Mouse (Mus musculus): ENCODE data around the gene Nup210. TPM values are rescaled to one million over a fixed set of nuclear protein-coding genes. Genes with fewer than 3 reads are reported as not detected.

Gene Nup210
- polyA plus RNA-seq, 2 experiments: 12.6 to 18.9 TPM

GRCm38 (mm10) chr6:91156554-91157236 lies 40.1 kb upstream of the Nup210 start, which contains the start of gene Hdac11:
TSS of gene Hdac11 (plus strand) at chr6:91156665.
- H3K27me3 ChIP-seq (ENCODE audit: control insufficient read depth, insufficient read depth, low read length): no peaks in the 10 kb centered on the region
- peak within 1 kb of the TSS; percentile 64 for H3K4me3 ChIP-seq (replicated peaks; ENCODE audit: low read length)
- under 1% methylated on average over 37 of the region's 42 CpGs for WGBS
- H3K4me2 ChIP-seq (replicated peaks; ENCODE audit: low read depth, low read length, severe bottlenecking): peak within 1 kb of the TSS; percentile 72
- 0 out of 2 replicates have a peak, but pooled peaks have one; percentile 64 for TF ChIP-seq POLR2A (IDR thresholded peaks at IDR 0.05; ENCODE audit: borderline replicate concordance, extremely low read depth, insufficient read depth, insufficient read length)
- peak within 1 kb of the TSS; percentile 71 for H3K9ac ChIP-seq (ENCODE audit: low read depth, low read length, severe bottlenecking)
- DNase-seq (ENCODE audit: low spot score): peak; percentile 89
- H3K9me3 ChIP-seq (ENCODE audit: control insufficient read depth, low read length): no peaks in the 10 kb centered on the region
- H3K27ac ChIP-seq (replicated peaks; ENCODE audit: low read depth, low read length): peak within 1 kb of the TSS; percentile 82
- peak; percentile 95 for ATAC-seq (ENCODE audit: low FRiP score, low read depth)
- H3K4me1 ChIP-seq (ENCODE audit: control insufficient read depth, insufficient read depth, low read length): peaks cover 42% of the 10 kb centered on the region
- 0 out of 2 replicates have a peak, but pooled peaks cover 3% of the 10 kb centered on the region for H3K36me3 ChIP-seq (ENCODE audit: control insufficient read depth, insufficient read depth, low read length)

- no peak for DNase-seq (ENCODE audit: low spot score)
- 0 out of 2 replicates have a peak, but pooled peaks cover 3% of the 10 kb centered on the region for H3K36me3 ChIP-seq (ENCODE audit: control insufficient read depth, insufficient read depth, low read length)
- H3K4me3 ChIP-seq (replicated peaks; ENCODE audit: low read length): peak overlapping the region; percentile 64
- TF ChIP-seq POLR2A (IDR thresholded peaks at IDR 0.05; ENCODE audit: borderline replicate concordance, extremely low read depth, insufficient read depth, insufficient read length): no peak
- 26% methylated on average over 4 of the region's 4 CpGs for WGBS
- no peak overlapping the region for H3K9ac ChIP-seq (ENCODE audit: low read depth, low read length, severe bottlenecking)
- H3K9me3 ChIP-seq (ENCODE audit: control insufficient read depth, low read length): no peaks in the 10 kb centered on the region
- H3K27ac ChIP-seq (replicated peaks; ENCODE audit: low read depth, low read length): peak overlapping the region; percentile 82; the same call in 1 of the 2 replicates
- 0 out of 2 replicates have a peak, but pooled peaks have one; percentile 0 for ATAC-seq (ENCODE audit: low FRiP score, low read depth)
- H3K27me3 ChIP-seq (ENCODE audit: control insufficient read depth, insufficient read depth, low read length): no peaks in the 10 kb centered on the region
- H3K4me1 ChIP-seq (ENCODE audit: control insufficient read depth, insufficient read depth, low read length): peaks cover 42% of the 10 kb centered on the region
- H3K4me2 ChIP-seq (replicated peaks; ENCODE audit: low read depth, low read length, severe bottlenecking): peak overlapping the region; percentile 72
Measured at GRCm38 (mm10) chr6:91156062-91156461, 39.4 kb upstream of the Nup210 start.

- no peak overlapping the region for H3K27ac ChIP-seq (replicated peaks; ENCODE audit: low read depth, low read length)
- ATAC-seq (ENCODE audit: low FRiP score, low read depth): no peak
- H3K27me3 ChIP-seq (ENCODE audit: control insufficient read depth, insufficient read depth, low read length): no peaks in the 10 kb centered on the region
- no peak overlapping the region for H3K9ac ChIP-seq (ENCODE audit: low read depth, low read length, severe bottlenecking)
- TF ChIP-seq POLR2A (IDR thresholded peaks at IDR 0.05; ENCODE audit: borderline replicate concordance, extremely low read depth, insufficient read depth, insufficient read length): no peak
- peaks cover 35% of the 10 kb centered on the region for H3K4me1 ChIP-seq (ENCODE audit: control insufficient read depth, insufficient read depth, low read length)
- H3K4me3 ChIP-seq (replicated peaks; ENCODE audit: low read length): no peak overlapping the region
- H3K36me3 ChIP-seq (ENCODE audit: control insufficient read depth, insufficient read depth, low read length): 0 out of 2 replicates have a peak, but pooled peaks cover 3% of the 10 kb centered on the region
- H3K9me3 ChIP-seq (ENCODE audit: control insufficient read depth, low read length): no peaks in the 10 kb centered on the region
- H3K4me2 ChIP-seq (replicated peaks; ENCODE audit: low read depth, low read length, severe bottlenecking): no peak overlapping the region
- no peak for DNase-seq (ENCODE audit: low spot score)
- 72% methylated on average over 3 of the region's 3 CpGs for WGBS
Measured at GRCm38 (mm10) chr6:91155286-91155685, 38.7 kb upstream of the Nup210 start.

GRCm38 (mm10) chr6:91154685-91155084 lies 38.1 kb upstream of the Nup210 start:
- WGBS: 47% methylated on average over 4 of the region's 4 CpGs
- peaks cover 31% of the 10 kb centered on the region for H3K4me1 ChIP-seq (ENCODE audit: control insufficient read depth, insufficient read depth, low read length)
- DNase-seq (ENCODE audit: low spot score): no peak

GRCm38 (mm10) chr6:91153549-91154064 lies 37.0 kb upstream of the Nup210 start:
- peaks cover 21% of the 10 kb centered on the region for H3K4me1 ChIP-seq (ENCODE audit: control insufficient read depth, insufficient read depth, low read length)
- peak overlapping the region; percentile 38 for H3K4me2 ChIP-seq (replicated peaks; ENCODE audit: low read depth, low read length, severe bottlenecking)
- WGBS: 2% methylated on average over 10 of the region's 10 CpGs
- H3K27ac ChIP-seq (replicated peaks; ENCODE audit: low read depth, low read length): no peak overlapping the region; the same call in 1 of the 2 replicates
- H3K9me3 ChIP-seq (ENCODE audit: control insufficient read depth, low read length): no peaks in the 10 kb centered on the region
- peak; percentile 66 for ATAC-seq (ENCODE audit: low FRiP score, low read depth)
- H3K27me3 ChIP-seq (ENCODE audit: control insufficient read depth, insufficient read depth, low read length): no peaks in the 10 kb centered on the region
- 0 out of 2 replicates have a peak overlapping the region, but pooled peaks have one; percentile 16 for H3K4me3 ChIP-seq (replicated peaks; ENCODE audit: low read length)
- H3K9ac ChIP-seq (ENCODE audit: low read depth, low read length, severe bottlenecking): no peak overlapping the region
- TF ChIP-seq POLR2A (IDR thresholded peaks at IDR 0.05; ENCODE audit: borderline replicate concordance, extremely low read depth, insufficient read depth, insufficient read length): no peak
- no peaks in the 10 kb centered on the region for H3K36me3 ChIP-seq (ENCODE audit: control insufficient read depth, insufficient read depth, low read length)
- DNase-seq (ENCODE audit: low spot score): peak; percentile 57

More at GRCm38 (mm10) chr6:91154685-91155084, 38.1 kb upstream of the Nup210 start:
- Histone ChIP-seq H3K4me3 (replicated peaks; ENCODE audit: low read length) (no peak overlapping the region), H3K9ac (ENCODE audit: low read depth, low read length, severe bottlenecking) (no peak overlapping the region), H3K36me3 (ENCODE audit: control insufficient read depth, insufficient read depth, low read length) (0 out of 2 replicates have a peak, but pooled peaks cover 3% of the 10 kb centered on the region), H3K4me2 (replicated peaks; ENCODE audit: low read depth, low read length, severe bottlenecking) (no peak overlapping the region), H3K9me3 (ENCODE audit: control insufficient read depth, low read length) (no peaks in the 10 kb centered on the region), H3K27ac (replicated peaks; ENCODE audit: low read depth, low read length) (no peak overlapping the region), H3K27me3 (ENCODE audit: control insufficient read depth, insufficient read depth, low read length) (no peaks in the 10 kb centered on the region)
- ATAC-seq (ENCODE audit: low FRiP score, low read depth): no peak
- no peak for TF ChIP-seq POLR2A (IDR thresholded peaks at IDR 0.05; ENCODE audit: borderline replicate concordance, extremely low read depth, insufficient read depth, insufficient read length)

Data from limb, embryonic 14.5 days (tissue).